Mouse (Mus musculus): ENCODE measurements around the gene Fubp1.
A peak's percentile ranks its signal among the peaks of the same experiment; 100 is the strongest.
"Not testable (repeated sequence)": the region's sequence is repeated elsewhere in the genome, so short reads cannot be mapped to it uniquely, and the experiment has no call there.

Fubp1 gene

DNA sequence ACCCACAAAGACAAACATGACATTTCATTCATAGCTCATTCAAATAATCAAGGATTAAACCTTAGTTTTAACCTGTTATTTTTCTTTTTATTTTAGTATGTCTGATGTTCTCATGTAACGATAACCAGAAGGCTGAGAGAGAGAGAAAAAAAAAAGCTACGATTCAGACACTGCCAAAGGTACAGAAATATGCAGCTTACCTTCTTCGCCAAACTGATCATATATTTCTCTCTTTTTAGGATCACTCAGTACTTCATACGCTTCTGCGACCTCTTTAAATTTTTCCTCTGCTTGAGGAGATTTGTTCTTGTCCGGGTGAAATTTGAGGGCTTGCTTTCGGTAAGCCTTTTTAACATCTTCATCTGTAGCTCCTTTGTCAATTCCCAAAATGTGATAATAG, 17.0 kb upstream of the Fubp1 start:
- DNase-seq (ENCODE audit: low spot score) = no peak

DNA sequence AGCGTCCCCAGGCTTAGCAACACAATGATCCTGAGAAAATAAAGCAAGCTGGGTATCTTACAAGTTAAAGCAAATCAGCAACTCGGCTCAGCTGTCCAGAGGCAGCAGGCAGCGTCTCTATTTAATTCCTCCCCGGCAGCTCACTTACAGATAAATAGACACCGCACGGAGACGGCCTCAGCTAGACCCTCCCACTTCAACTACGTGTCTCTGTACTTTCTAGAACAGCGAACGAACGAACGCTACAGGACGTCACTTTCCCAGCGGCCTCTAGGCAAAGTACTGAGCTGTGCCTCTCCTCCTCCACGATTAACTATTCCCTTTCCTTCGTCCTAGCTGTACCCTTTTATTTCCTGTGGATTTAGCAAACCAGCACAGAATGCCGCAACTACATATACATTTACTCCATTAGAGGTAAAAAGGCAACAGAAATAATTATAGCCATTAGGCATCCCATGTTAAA, 16.6 kb upstream of the Fubp1 start:
- peak; percentile 67 for DNase-seq (ENCODE audit: low spot score)

DNA sequence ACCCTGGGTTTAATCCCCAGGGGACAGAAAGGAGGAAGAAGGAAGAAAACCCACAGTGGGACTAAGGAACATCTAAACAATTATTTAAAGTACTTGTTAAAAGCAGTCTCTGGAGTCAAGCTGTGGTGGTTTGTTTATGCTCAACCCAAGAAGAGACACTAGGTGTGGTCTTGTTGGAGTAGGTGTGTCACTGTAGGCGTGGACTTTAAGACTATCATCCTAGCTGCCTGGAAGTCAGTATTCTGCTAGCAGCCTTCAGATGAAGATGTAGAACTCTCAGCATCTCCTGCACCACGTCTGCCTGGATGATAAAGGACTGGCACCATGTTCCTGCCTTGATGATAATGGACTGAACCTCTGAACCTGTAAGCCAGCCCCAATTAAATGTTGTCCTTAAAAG, 13.0 kb upstream of the Fubp1 start:
- not testable (repeated sequence) for DNase-seq (ENCODE audit: low spot score)

- DNase-seq (ENCODE audit: low spot score) = no peak
Measured at GRCm38 (mm10) chr3:152199125-152199524, 11.1 kb upstream of the Fubp1 start.

DNA sequence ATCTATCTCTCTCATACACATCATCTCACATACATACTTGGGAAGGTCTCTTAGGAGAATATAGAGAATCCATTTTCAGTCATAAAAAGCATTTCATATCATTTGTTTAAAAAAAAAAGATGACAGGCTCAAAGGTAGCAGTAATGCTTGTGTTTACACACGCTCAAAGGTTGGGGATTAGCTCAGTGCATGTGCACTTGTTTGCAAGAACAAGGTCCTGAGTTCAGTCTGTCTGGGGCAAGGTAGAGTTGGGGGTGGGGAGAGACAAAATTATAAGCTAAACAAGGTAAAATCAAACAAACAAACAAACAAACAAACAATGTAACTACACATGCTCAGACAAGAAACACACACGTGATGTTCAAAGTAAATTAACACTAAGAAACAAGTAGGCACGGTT, 9.0 kb upstream of the Fubp1 start:
- DNase-seq (ENCODE audit: low spot score) = no peak

GRCm38 (mm10) chr3:152201651-152202050, 8.6 kb upstream of the Fubp1 start:
- no peak for DNase-seq (ENCODE audit: low spot score)

GRCm38 (mm10) chr3:152202942-152203341, 7.3 kb upstream of the Fubp1 start:
- no peak for DNase-seq (ENCODE audit: low spot score)

GRCm38 (mm10) chr3:152203411-152203810, 6.8 kb upstream of the Fubp1 start:
- no peak for DNase-seq (ENCODE audit: low spot score)

GRCm38 (mm10) chr3:152203996-152204395, 6.2 kb upstream of the Fubp1 start:
- no peak for DNase-seq (ENCODE audit: low spot score)

DNA sequence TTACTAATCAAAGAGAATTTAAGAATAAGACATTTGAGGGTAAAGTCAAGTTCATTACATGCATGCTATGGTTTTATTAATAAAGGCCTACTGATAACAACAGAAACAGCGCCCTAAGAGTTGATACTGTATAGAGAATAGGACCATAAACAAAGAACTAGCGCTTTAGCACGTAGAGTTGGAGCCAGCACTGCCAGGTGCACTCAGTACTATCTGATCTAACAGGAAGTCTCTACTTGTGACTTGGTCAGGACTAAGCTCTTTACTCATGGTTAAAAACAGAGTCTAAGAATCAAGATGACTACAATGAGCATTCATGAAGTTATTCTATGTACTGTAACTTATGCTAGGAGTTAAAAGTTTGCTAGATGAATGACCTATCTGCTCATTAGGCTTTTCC, 5.6 kb upstream of the Fubp1 start:
- no peak for DNase-seq (ENCODE audit: low spot score)

DNA sequence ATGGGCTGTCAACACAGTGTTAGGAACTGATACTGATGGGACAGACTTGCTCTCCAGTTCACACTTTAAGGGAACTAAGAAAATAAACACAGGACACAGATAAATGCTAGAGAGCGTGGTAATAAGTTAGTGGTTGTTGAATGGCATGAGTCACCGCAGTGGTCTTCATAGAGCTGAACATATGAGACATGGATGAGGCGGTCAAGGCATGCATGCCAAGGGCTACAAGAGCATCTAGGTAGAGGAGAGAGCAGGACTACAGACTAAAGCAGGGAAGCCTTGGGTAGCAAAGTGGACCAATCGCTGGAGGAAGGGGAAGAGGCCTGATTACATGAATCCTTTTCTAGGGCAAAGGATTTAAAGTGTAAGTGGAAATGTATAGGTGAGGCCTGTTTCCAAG, 3.1 kb upstream of the Fubp1 start:
- no peak for DNase-seq (ENCODE audit: low spot score)

- DNase-seq (ENCODE audit: low spot score) = no peak
Measured at GRCm38 (mm10) chr3:152208096-152208885, 1.9 kb upstream of the Fubp1 start.

GRCm38 (mm10) chr3:152209177-152209966, 850 bp upstream of the Fubp1 start:
- DNase-seq (ENCODE audit: low spot score) = no peak

- peak; percentile 55 for DNase-seq (ENCODE audit: low spot score)
Measured at GRCm38 (mm10) chr3:152210728-152211391, 638 bp downstream of the Fubp1 start.

DNA sequence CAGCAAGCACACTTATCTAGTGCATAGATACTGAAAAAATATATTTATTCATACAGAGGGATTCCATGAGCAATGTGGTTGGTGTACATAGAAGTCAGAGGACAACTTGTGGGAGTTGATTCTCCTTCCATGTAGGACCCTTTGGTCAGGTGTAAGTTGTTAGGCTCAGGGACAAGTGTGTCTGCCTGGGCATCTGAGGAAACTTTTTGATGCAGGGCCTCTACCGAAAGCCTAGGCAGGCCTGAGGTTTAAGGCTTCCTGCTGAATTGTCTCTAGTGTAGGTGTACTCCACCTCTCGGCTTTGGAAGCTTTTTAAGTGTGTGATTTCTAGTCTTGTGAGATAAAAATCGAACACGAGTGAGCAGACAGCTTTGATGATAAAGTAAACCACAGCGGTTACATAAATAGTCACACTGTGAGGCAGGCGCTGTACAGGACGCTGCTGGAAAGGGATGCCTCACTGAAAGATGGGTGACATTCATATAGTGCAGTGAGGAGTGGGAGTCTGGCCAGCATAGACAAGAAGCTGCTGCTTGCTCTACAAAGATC, 1.6 kb downstream of the Fubp1 start:
- DNase-seq (ENCODE audit: low spot score) = no peak

DNA sequence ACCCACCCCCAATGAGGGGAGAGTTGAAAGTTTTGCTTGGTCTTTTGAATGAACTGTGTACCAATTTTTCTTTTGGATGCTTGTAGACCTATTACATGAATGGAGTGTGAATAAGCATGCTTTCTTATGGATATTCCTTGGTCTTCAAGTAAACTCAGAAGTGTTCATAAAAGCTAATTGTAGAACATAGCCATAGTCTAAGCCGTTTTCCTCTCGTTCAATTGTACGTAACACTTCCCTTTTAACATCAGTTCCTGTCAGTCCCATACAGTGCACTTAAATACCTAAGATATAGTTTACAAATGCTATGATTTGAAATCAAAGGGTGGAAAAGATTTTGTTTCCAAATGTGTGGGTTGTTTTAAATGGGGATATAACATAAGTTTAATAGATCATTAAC, 3.2 kb downstream of the Fubp1 start:
- no peak for DNase-seq (ENCODE audit: low spot score)

DNA sequence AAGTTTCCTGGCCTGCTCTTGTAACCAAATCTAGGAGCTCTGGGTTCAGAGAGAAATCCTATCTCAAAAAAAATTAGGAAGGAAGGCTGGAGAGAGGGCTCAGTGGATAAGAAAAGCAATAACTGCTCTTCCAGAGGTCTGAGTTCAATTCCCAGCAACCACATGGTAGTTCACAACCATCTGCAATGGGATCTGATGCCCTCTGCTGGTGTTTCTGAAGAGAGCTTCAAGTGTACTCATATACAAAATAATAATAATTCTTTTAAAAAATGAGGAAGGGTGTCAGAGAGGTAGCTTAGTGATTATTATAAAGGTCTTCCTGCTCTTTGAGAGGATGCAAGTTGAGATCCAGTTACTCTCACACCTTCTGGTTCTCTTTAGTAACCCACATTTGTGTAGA, 14.7 kb downstream of the Fubp1 start:
- no peak for DNase-seq (ENCODE audit: low spot score)

- no peak for DNase-seq (ENCODE audit: low spot score)
Measured at GRCm38 (mm10) chr3:152225906-152226305, 15.7 kb downstream of the Fubp1 start.

- no peak for DNase-seq (ENCODE audit: low spot score)
Measured at GRCm38 (mm10) chr3:152228843-152229242, 18.6 kb downstream of the Fubp1 start.

DNA sequence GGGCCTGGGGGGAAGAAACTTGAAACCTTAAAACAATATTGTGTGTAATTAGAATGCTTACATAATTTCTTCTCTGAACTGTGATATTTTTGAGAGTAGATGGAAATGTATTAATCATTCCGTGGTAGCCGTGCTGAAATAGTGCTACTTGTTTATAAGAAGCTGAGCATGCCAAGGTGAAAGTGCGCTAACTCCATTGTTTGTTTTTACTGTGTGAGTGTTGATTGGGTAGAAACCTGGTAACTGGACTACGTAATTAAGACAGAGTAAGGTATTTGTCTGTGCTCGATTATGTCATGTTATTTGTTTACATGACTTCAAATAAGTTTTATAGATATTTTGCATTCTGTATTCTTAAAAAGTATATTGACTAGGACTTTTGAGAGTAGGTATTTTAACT, 19.0 kb downstream of the Fubp1 start:
- DNase-seq (ENCODE audit: low spot score) = no peak

DNA sequence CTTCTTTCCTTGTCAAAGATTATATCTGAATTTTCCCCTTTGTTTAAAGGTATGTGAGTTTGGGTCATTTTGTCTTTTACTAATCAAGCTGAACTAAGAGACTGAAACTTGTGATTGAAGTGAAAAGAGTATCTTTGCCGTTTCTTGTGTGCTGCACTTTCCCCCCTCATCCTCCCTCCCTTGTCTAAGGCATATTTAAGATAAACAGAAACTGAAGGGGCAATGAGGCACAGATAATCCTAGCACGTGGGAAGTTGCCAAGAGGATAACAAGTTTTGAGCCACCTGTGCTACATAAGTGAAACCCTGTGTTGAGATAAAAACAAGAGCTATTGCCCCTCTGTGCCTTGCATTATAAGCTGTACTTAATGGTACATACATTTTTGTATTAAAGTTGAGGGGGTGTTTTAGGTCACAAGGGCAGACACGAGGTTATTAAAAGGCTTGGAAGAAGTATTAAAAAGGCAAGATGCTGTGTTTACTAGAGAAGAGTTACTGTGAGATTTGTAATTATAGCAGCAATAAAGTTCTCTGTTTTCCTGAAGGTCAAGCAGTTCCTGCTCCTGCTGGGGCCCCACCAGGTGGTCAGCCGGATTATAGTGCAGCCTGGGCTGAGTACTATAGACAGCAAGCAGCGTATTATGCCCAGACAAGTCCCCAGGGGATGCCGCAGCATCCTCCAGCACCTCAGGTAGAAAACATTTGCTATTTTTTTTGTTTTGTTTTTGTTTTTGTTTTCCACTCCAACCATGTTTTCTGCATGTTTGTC, 21.3 kb downstream of the Fubp1 start:
- DNase-seq (ENCODE audit: low spot score) = no peak

DNA sequence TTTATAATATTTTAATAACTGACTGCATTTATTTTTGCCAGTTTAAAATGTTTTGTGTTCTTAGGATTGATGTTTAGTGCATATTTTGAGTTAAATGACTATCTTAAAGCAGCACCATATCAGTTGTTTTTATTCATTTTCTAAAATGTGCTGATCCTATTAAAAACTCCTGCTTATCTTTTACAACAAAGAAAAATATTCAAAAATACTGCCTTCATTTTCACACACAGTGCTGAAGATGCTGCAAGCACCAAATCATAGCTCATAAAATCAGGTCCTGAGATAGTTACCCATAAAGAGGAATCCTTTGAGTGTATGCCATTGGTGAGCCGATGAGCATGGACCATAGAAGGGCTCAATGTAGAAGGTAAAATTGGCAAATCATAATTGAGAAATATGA, 25.0 kb downstream of the Fubp1 start:
- DNase-seq (ENCODE audit: low spot score) = no peak

Data from ovary, postnatal 10 days (tissue).